ENCODE assay signal across 9 mouse cellular contexts in genomic region chr8:6043939-6044577, GRCm38 (mm10).
DNase-seq lines count a peak whose midpoint lies in the region; ATAC-seq and TF ChIP-seq lines count a peak whose summit lies in the region.
"Had no signal": no experiment of that assay in that cellular context is flagged by ENCODE, and none has a peak within 500 bp of the region (broad histone marks: within the 10 kb centered on the region; RNA-seq: fewer than 3 reads in every experiment).

No protein-coding gene starts in this region.

- intact Hi-C loops in heart, adult 2 months (cut with DNase I): no loop called here
- intact Hi-C loops in heart, postnatal 10 days (cut with DNase I): no loop called here

- TF ChIP-seq CTCF in heart, adult 2 months (IDR thresholded peaks at IDR 0.05): peak; percentile 55

- TF ChIP-seq POLR2A in heart, adult 2 months (IDR thresholded peaks at IDR 0.05; ENCODE audit: insufficient read depth, low read depth, low read length): no peak

- H3K27me3 ChIP-seq in heart, adult 2 months (ENCODE audit: control insufficient read depth, insufficient read depth, low read length): no peaks in the 10 kb centered on the region
- no peaks in the 10 kb centered on the region for H3K27me3 ChIP-seq in stomach, embryonic 14.5 days (ENCODE audit: control insufficient read depth, insufficient read depth, low read length)
- H3K27me3 ChIP-seq: limb, embryonic 15.5 days had no signal

- H3K27ac ChIP-seq in heart, adult 2 months: no peak overlapping the region
- H3K27ac ChIP-seq in stomach, embryonic 14.5 days (ENCODE audit: low read length): no peak overlapping the region
- H3K27ac ChIP-seq: limb, embryonic 15.5 days had no signal

- DNase-seq in heart, adult 2 months: peak; percentile 9 to 26
- DNase-seq in heart, adult 8-10 months (ENCODE audit: low spot score): no peak
- peak; percentile 57 for DNase-seq in embryo, embryonic 9.5 days (ENCODE audit: extremely low spot score)
- peak; percentile 68 to 69 for DNase-seq in heart, postnatal 10 days
- peak; percentile 19 to 46 for DNase-seq in layer of hippocampus, adult 8-10 months (ENCODE audit: low spot score in 2 of 2)
- peak; percentile 51 to 70 for DNase-seq in lung, postnatal 4 days

- H3K9me3 ChIP-seq in stomach, embryonic 14.5 days (ENCODE audit: control insufficient read depth, low read depth, low read length): no peaks in the 10 kb centered on the region
- H3K9me3 ChIP-seq: limb, embryonic 15.5 days had no signal

- 22% methylated on average over 5 of the region's 5 CpGs for WGBS in heart, adult 2 months
- 9% methylated on average over 5 of the region's 5 CpGs for WGBS in stomach, embryonic 14.5 days

- no peak for TF ChIP-seq EP300 in heart, adult 2 months (IDR thresholded peaks at IDR 0.05; ENCODE audit: insufficient read depth, low read depth, low read length)

- no peaks in the 10 kb centered on the region for H3K36me3 ChIP-seq in heart, adult 2 months (ENCODE audit: control insufficient read depth, insufficient read depth, low read length)
- H3K36me3 ChIP-seq in stomach, embryonic 14.5 days (ENCODE audit: control insufficient read depth, insufficient read depth, low read length): no peaks in the 10 kb centered on the region
- H3K36me3 ChIP-seq: limb, embryonic 15.5 days had no signal

- no peak overlapping the region for H3K4me3 ChIP-seq in heart, adult 2 months
- no peak overlapping the region for H3K4me3 ChIP-seq in stomach, embryonic 14.5 days (ENCODE audit: low read depth, low read length)
- H3K4me3 ChIP-seq: limb, embryonic 15.5 days had no signal

- no peak overlapping the region for H3K9ac ChIP-seq in heart, adult 2 months (ENCODE audit: low read depth, low read length)
- H3K9ac ChIP-seq in stomach, embryonic 14.5 days (replicated peaks; ENCODE audit: low read depth, low read length): no peak overlapping the region
- H3K9ac ChIP-seq: limb, embryonic 15.5 days had no signal

- no peaks in the 10 kb centered on the region for H3K79me2 ChIP-seq in heart, adult 2 months (replicated peaks; ENCODE audit: control insufficient read depth, insufficient read depth, low read length)

- ATAC-seq in stomach, embryonic 14.5 days (ENCODE audit: insufficient number of reproducible peaks, insufficient read depth, low FRiP score, low read depth): peak; percentile 82
- no peak for ATAC-seq in CD4-positive, CD25-positive, alpha-beta regulatory T cell, adult 4 months

- H3K4me1 ChIP-seq in heart, adult 2 months (ENCODE audit: control insufficient read depth, insufficient read depth, low read length): no peaks in the 10 kb centered on the region
- 0 out of 2 replicates have a peak, but pooled peaks cover 2% of the 10 kb centered on the region for H3K4me1 ChIP-seq in stomach, embryonic 14.5 days (ENCODE audit: control insufficient read depth, insufficient read depth, low read length)

- H3K4me2 ChIP-seq in stomach, embryonic 14.5 days (replicated peaks; ENCODE audit: low read depth, low read length): no peak overlapping the region
- H3K4me2 ChIP-seq: limb, embryonic 15.5 days had no signal
